Mouse (Mus musculus): ENCODE measurements around the gene Gm17581.
"Not testable (repeated sequence)": the region's sequence is repeated elsewhere in the genome, so short reads cannot be mapped to it uniquely, and the experiment has no call there.

DNA sequence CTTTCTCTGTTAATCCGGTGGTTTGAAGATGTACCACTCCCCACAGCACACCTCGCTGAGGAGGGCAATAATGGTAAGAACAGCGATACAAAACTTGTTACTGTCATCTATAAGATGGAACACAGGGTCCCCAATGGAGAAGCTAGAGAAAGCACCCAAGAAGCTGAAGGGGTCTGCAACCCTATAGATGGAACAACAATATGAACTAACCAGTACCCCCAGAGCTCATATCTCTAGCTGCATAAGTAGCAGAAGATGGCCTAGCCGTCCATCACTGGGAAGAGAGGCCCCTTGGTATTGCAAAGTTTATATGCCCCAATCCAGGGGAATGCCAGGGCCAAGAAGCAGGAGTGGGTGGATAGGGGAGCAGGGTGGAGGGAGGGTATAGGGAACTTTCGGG lies at the start of gene Gm17581:
- not testable (repeated sequence) for TF ChIP-seq POLR2A (IDR thresholded peaks at IDR 0.05; ENCODE audit: low read depth, low read length); CTCF (IDR thresholded peaks at IDR 0.05; ENCODE audit: borderline replicate concordance, insufficient read depth, low read length)
